Mouse (Mus musculus) C2C12 (cell line): Measurements from ENCODE around the gene Olfr376. TPM values are rescaled to one million over a fixed set of nuclear protein-coding genes. Genes with fewer than 3 reads are reported as not detected.

ENCODE experiments used
- H3K27me3 ChIP-seq: one replicate; pipeline ENCODE4 v1.6.1; 2011; ENCODE audit not compliant: control insufficient read depth, insufficient read depth, insufficient read length
- H3K36me3 ChIP-seq: one replicate; pipeline ENCODE4 v1.6.1; 2011; ENCODE audit not compliant: control insufficient read depth, insufficient read depth
- H3K4me3 ChIP-seq: one replicate; pipeline ENCODE4 v1.5.1; 2011; ENCODE audit warnings: mild to moderate bottlenecking, control low read depth; ENCODE audit not compliant: poor library complexity, insufficient read depth, severe bottlenecking
- H3K79me2 ChIP-seq: one replicate; pipeline ENCODE4 v1.6.1; 2011; ENCODE audit not compliant: control insufficient read depth, insufficient read depth
- H3K79me3 ChIP-seq: one replicate; pipeline ENCODE4 v1.6.1; 2011; ENCODE audit warnings: low read depth, control low read depth
- H3ac ChIP-seq: one replicate; pipeline ENCODE3; 2011; ENCODE audit warnings: low read depth; ENCODE audit not compliant: control insufficient read depth, insufficient read length
- CEBPB ChIP-seq: IDR thresholded peaks from one replicate; pipeline ENCODE4 v1.6.1; 2011; ENCODE audit warnings: low read depth, mild to moderate bottlenecking, control low read depth, moderate library complexity
- CTCF ChIP-seq: IDR thresholded peaks from one replicate; pipeline ENCODE4 v1.5.1; 2011; ENCODE audit not compliant: control insufficient read depth, insufficient read depth, insufficient read length
- FOSL1 ChIP-seq: IDR thresholded peaks from one replicate; pipeline ENCODE4 v1.8.0; 2011; ENCODE audit warnings: mild to moderate bottlenecking, low read length; ENCODE audit not compliant: poor library complexity, insufficient read depth, severe bottlenecking
- MAX ChIP-seq: IDR thresholded peaks from one replicate; pipeline ENCODE4 v1.6.1; 2011; ENCODE audit warnings: mild to moderate bottlenecking, control low read depth
- MYOD1 ChIP-seq: IDR thresholded peaks from one replicate; pipeline ENCODE4 v1.6.1; 2011; ENCODE audit warnings: low read depth; ENCODE audit not compliant: control insufficient read depth, insufficient read length
- MYOG ChIP-seq: IDR thresholded peaks from one replicate; pipeline ENCODE4 v1.6.1; 2011; ENCODE audit not compliant: control insufficient read depth, insufficient read length; ENCODE audit errors: extremely low read depth
- USF1 ChIP-seq: IDR thresholded peaks from one replicate; pipeline ENCODE4 v1.6.1; 2011; ENCODE audit warnings: low read depth, mild to moderate bottlenecking, control low read depth, moderate library complexity
- polyA plus RNA-seq: library from polyadenylated mRNA; unstranded; fragments of >200 nt; fragmentation: generic; extraction: Trizol; gene quantifications from one replicate; pipeline ENCODE4 v1.2.1, GENCODE M21; 2012; ENCODE audit warnings: missing spikeins

The Olfr376 gene
- polyA plus RNA-seq, 1 experiment: not detected

DNA sequence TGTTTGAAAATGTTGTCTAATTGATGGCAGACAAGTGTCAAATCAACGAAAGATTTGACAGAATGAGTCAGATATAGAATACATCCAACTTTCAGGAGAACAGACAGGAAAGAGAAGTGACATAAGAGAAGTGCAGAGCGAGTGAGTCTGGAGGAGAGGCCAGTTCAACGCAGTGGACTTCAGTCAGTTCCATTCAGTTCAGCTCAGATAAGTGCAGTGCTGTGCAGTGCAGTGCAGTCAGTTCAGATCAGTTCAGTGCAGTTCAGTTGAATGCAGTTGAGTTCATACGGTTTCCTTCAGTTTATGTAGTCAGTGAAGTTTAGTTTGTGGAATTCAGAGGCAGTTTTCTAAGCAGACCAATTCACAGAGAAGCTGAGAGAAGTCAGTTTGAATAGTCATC is 34.1 kb upstream of the Olfr376 start:
- Histone ChIP-seq H3K79me3 (no peaks in the 10 kb centered on the region), H3K36me3 (no peaks in the 10 kb centered on the region), H3K79me2 (no peaks in the 10 kb centered on the region), H3K27me3 (no peaks in the 10 kb centered on the region), H3ac (no peak overlapping the region), H3K4me3 (no peak overlapping the region)
- TF ChIP-seq MAX (no peak), CEBPB (no peak), FOSL1 (no peak), CTCF (no peak), MYOG (no peak), USF1 (no peak), MYOD1 (no peak)

GRCm38 (mm10) chr11:73350483-73350882 is 20.6 kb upstream of the Olfr376 start, which contains the start of gene Olfr20:
Gene Olfr20 (plus strand): TSS chr11:73350783.
- H3K79me2 ChIP-seq: no peaks in the 10 kb centered on the region

GRCm38 (mm10) chr11:73395374-73395773 is 24.3 kb downstream of the Olfr376 start:
- Histone ChIP-seq H3K79me3 (no peaks in the 10 kb centered on the region), H3K79me2 (no peaks in the 10 kb centered on the region), H3ac (no peak overlapping the region), H3K36me3 (no peaks in the 10 kb centered on the region), H3K4me3 (no peak overlapping the region), H3K27me3 (no peaks in the 10 kb centered on the region)
- TF ChIP-seq USF1 (no peak), MAX (no peak), CTCF (no peak), FOSL1 (no peak), MYOD1 (no peak), MYOG (no peak), CEBPB (no peak)

More at GRCm38 (mm10) chr11:73350483-73350882, 20.6 kb upstream of the Olfr376 start, which contains the start of gene Olfr20:
- TF ChIP-seq CTCF (no peak), CEBPB (no peak), FOSL1 (no peak), MAX (no peak), MYOG (no peak), USF1 (no peak)
- no peak within 1 kb of the TSS for H3ac ChIP-seq
- no peaks in the 10 kb centered on the region for H3K27me3 ChIP-seq
- H3K36me3 ChIP-seq: no peaks in the 10 kb centered on the region
- no peaks in the 10 kb centered on the region for H3K79me3 ChIP-seq
- H3K4me3 ChIP-seq: no peak within 1 kb of the TSS

- Histone ChIP-seq H3K27me3 (no peaks in the 10 kb centered on the region), H3ac (no peak within 1 kb of the TSS), H3K79me3 (no peaks in the 10 kb centered on the region), H3K79me2 (no peaks in the 10 kb centered on the region), H3K36me3 (no peaks in the 10 kb centered on the region), H3K4me3 (no peak within 1 kb of the TSS)
- TF ChIP-seq FOSL1 (no peak), MAX (no peak), CEBPB (no peak), USF1 (no peak)
Measured at GRCm38 (mm10) chr11:73399514-73399913, 28.5 kb downstream of the Olfr376 start, which contains the start of gene Olfr1. Gene Olfr1 (minus strand): TSS chr11:73399614.

Other genes starting within 250 kb of the Olfr376 start
- 9.4 TPM for gene Haspin, start 233.0 kb upstream of the Olfr376 start, polyA plus RNA-seq
- gene P2rx5, start 210.8 kb upstream of the Olfr376 start, polyA plus RNA-seq: 1.0 TPM
- gene Emc6, start 194.2 kb upstream of the Olfr376 start, polyA plus RNA-seq: 71.6 TPM
- 159 TPM for gene Tax1bp3, start 194.2 kb upstream of the Olfr376 start, polyA plus RNA-seq
- gene Ctns, start 172.2 kb upstream of the Olfr376 start, polyA plus RNA-seq: 4.2 TPM
- gene Shpk, start 171.8 kb upstream of the Olfr376 start, polyA plus RNA-seq: 0.28 TPM
- 0.01 TPM for gene Trpv1, start 137.0 kb upstream of the Olfr376 start, polyA plus RNA-seq
- under 0.01 TPM for gene Trpv3, start 103.9 kb upstream of the Olfr376 start, polyA plus RNA-seq
- 0.60 TPM for gene Aspa, start 41.6 kb upstream of the Olfr376 start, polyA plus RNA-seq
- not detected for gene Gm49340, start 41.5 kb upstream of the Olfr376 start, polyA plus RNA-seq
- not detected for gene Spata22, start 41.5 kb upstream of the Olfr376 start, polyA plus RNA-seq
- not detected for gene Olfr20, start 20.5 kb upstream of the Olfr376 start, polyA plus RNA-seq
- gene Olfr1, start 28.4 kb downstream of the Olfr376 start, polyA plus RNA-seq: not detected
- gene Olfr378, start 57.2 kb downstream of the Olfr376 start, polyA plus RNA-seq: not detected
- not detected for gene Olfr380, start 86.3 kb downstream of the Olfr376 start, polyA plus RNA-seq
- gene Olfr381, start 120.4 kb downstream of the Olfr376 start, polyA plus RNA-seq: not detected
- not detected for gene Olfr382, start 146.0 kb downstream of the Olfr376 start, polyA plus RNA-seq
- gene Olfr385, start 221.8 kb downstream of the Olfr376 start, polyA plus RNA-seq: not detected
- not detected for gene Olfr384, start 227.3 kb downstream of the Olfr376 start, polyA plus RNA-seq